Mouse (Mus musculus): ENCODE results near the gene Slc23a2. TPM values are rescaled to one million over a fixed set of nuclear protein-coding genes. Genes with fewer than 3 reads are reported as not detected.

Slc23a2 gene
- 100 to 1,000 TPM; 150 to 153 TPM for total RNA-seq (2021)

- intact Hi-C loops (cut with DNase I) = loop anchor here (5.0 kb wide), 1 partner anchor 77 kb away; no protein-coding TSS in a partner anchor
Measured at GRCm38 (mm10) chr2:132144971-132145691, at the start of gene Slc23a2. Gene Slc23a2 (minus strand): TSS chr2:132145108.

GRCm38 (mm10) chr2:132190602-132191161 is 45.8 kb upstream of the Slc23a2 start:
- no peak for DNase-seq (ENCODE audit: low spot score in 2 of 2)

More at GRCm38 (mm10) chr2:132144971-132145691, at the start of gene Slc23a2:
- peak; percentile 58 to 62 for DNase-seq (ENCODE audit: low spot score in 2 of 2)

GRCm38 (mm10) chr2:132183874-132184273 is 39.0 kb upstream of the Slc23a2 start:
- DNase-seq (ENCODE audit: low spot score in 2 of 2) = no peak
- intact Hi-C loops (cut with DNase I) = no loop called here

More at GRCm38 (mm10) chr2:132190602-132191161, 45.8 kb upstream of the Slc23a2 start:
- intact Hi-C loops (cut with DNase I) = no loop called here

GRCm38 (mm10) chr2:132180463-132181205 is 35.7 kb upstream of the Slc23a2 start:
- intact Hi-C loops (cut with DNase I) = no loop called here
- no peak for DNase-seq (ENCODE audit: low spot score in 2 of 2)

GRCm38 (mm10) chr2:132179371-132179770 is 34.5 kb upstream of the Slc23a2 start:
- intact Hi-C loops (cut with DNase I) = no loop called here
- DNase-seq (ENCODE audit: low spot score in 2 of 2) = no peak

- intact Hi-C loops (cut with DNase I) = no loop called here
- no peak for DNase-seq (ENCODE audit: low spot score in 2 of 2)
Measured at GRCm38 (mm10) chr2:132177406-132177805, 32.5 kb upstream of the Slc23a2 start.

GRCm38 (mm10) chr2:132176289-132176848 is 31.5 kb upstream of the Slc23a2 start:
- intact Hi-C loops (cut with DNase I) = no loop called here
- DNase-seq (ENCODE audit: low spot score in 2 of 2) = no peak

GRCm38 (mm10) chr2:132174048-132174447 is 29.1 kb upstream of the Slc23a2 start:
- no peak for DNase-seq (ENCODE audit: low spot score in 2 of 2)
- intact Hi-C loops (cut with DNase I) = loop anchor here (5.0 kb wide), 1 partner anchor 33 kb away; no protein-coding TSS in a partner anchor

GRCm38 (mm10) chr2:132171939-132172338 is 27.0 kb upstream of the Slc23a2 start:
- intact Hi-C loops (cut with DNase I) = loop anchor here (5.0 kb wide), 1 partner anchor 35 kb away; no protein-coding TSS in a partner anchor
- DNase-seq (ENCODE audit: low spot score in 2 of 2) = no peak

GRCm38 (mm10) chr2:132169150-132169549 is 24.2 kb upstream of the Slc23a2 start:
- intact Hi-C loops (cut with DNase I) = no loop called here
- no peak for DNase-seq (ENCODE audit: low spot score in 2 of 2)

GRCm38 (mm10) chr2:132163626-132164025 is 18.7 kb upstream of the Slc23a2 start:
- intact Hi-C loops (cut with DNase I) = no loop called here
- DNase-seq (ENCODE audit: low spot score in 2 of 2) = no peak

GRCm38 (mm10) chr2:132157482-132157881 is 12.6 kb upstream of the Slc23a2 start:
- peak in 1 of 2 experiments; percentile 38 for DNase-seq (ENCODE audit: low spot score in 2 of 2)
- intact Hi-C loops (cut with DNase I) = no loop called here

- intact Hi-C loops (cut with DNase I) = no loop called here
- no peak for DNase-seq (ENCODE audit: low spot score in 2 of 2)
Measured at GRCm38 (mm10) chr2:132152670-132153069, 7.8 kb upstream of the Slc23a2 start.

- intact Hi-C loops (cut with DNase I) = no loop called here
- no peak for DNase-seq (ENCODE audit: low spot score in 2 of 2)
Measured at GRCm38 (mm10) chr2:132151592-132151991, 6.7 kb upstream of the Slc23a2 start.

GRCm38 (mm10) chr2:132150926-132151325 is 6.0 kb upstream of the Slc23a2 start:
- intact Hi-C loops (cut with DNase I) = no loop called here
- no peak for DNase-seq (ENCODE audit: low spot score in 2 of 2)

GRCm38 (mm10) chr2:132146502-132146901 is 1.6 kb upstream of the Slc23a2 start:
- DNase-seq (ENCODE audit: low spot score in 2 of 2) = no peak
- intact Hi-C loops (cut with DNase I) = no loop called here

- DNase-seq (ENCODE audit: low spot score in 2 of 2) = peak; percentile 45 to 49
- intact Hi-C loops (cut with DNase I) = loop anchor here (5.0 kb wide), 1 partner anchor 78 kb away; no protein-coding TSS in a partner anchor
Measured at GRCm38 (mm10) chr2:132143943-132144927, 673 bp downstream of the Slc23a2 start.

GRCm38 (mm10) chr2:132142606-132143005 is 2.3 kb downstream of the Slc23a2 start:
- no peak for DNase-seq (ENCODE audit: low spot score in 2 of 2)
- intact Hi-C loops (cut with DNase I) = loop anchor here (5.0 kb wide), 1 partner anchor 80 kb away; no protein-coding TSS in a partner anchor

- no peak for DNase-seq (ENCODE audit: low spot score in 2 of 2)
- intact Hi-C loops (cut with DNase I) = loop anchor here (5.0 kb wide), 1 partner anchor 82 kb away; no protein-coding TSS in a partner anchor
Measured at GRCm38 (mm10) chr2:132140536-132140935, 4.4 kb downstream of the Slc23a2 start.
